Mouse (Mus musculus): Measurements from ENCODE around the gene Acad9. TPM values are rescaled to one million over a fixed set of nuclear protein-coding genes. Genes with fewer than 3 reads are reported as not detected.

The Acad9 gene
- polyA plus RNA-seq (2012; ENCODE audit: insufficient read depth, insufficient read length, missing spikeins): 13.0 and 21.4 TPM in 2 replicates

DNA sequence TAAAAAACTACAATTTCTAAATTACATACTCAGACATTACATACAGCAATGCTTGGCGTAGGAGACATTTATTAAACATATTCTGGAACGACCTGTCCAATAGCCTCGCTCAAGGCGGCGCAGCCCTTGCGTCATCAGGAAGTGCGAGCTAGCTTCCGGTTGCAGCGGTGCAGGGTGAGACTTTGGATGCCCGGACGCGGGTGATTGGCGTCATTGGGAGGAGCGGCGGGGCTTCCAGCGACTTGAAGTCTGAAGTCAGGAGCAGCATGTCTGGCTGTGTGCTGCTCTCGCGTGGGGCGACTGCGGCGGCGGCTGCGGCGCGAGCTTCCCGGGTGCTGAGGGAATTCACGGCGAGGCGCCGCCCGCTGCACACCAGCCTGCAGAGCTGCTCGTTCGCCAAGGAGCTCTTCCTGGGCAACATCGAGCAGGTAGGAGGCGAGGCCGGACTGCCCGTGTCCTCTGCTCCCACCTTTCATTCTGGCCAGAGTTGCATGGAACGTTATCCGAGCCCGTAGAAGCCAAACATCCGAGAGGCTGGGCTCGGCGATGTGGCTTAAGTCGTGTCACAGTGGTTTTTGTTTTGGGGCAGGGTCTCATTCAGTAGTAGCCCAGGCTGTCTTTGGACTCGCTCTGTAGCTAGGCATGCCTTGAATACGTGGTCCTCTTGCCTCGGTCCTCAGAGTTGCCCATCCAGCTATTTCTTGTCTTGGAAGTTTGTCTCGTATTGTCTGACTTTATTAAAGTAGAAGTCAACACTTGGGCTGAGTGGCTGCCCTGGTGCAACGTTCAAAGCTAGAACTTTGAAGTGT lies at the start of gene Acad9:
Gene Acad9 (plus strand): TSS at position 137 of the 809 bp plus-strand sequence.
- peaks cover 16% of the 10 kb centered on the region for H3K4me1 ChIP-seq (ENCODE audit: control insufficient read depth, insufficient read depth, low read length)
- H3K27ac ChIP-seq (ENCODE audit: insufficient read depth, low read depth, low read length): peak within 1 kb of the TSS; percentile 11; the same call in 1 of the 2 replicates
- TF ChIP-seq POLR2A (IDR thresholded peaks at IDR 0.05; ENCODE audit: borderline replicate concordance, low read depth, low read length) (no peak), CTCF (IDR thresholded peaks at IDR 0.05; ENCODE audit: low read depth, low read length) (no peak)
- H3K4me3 ChIP-seq (ENCODE audit: insufficient read depth, low read length): peak within 1 kb of the TSS; percentile 84

GRCm38 (mm10) chr3:36025732-36026131 lies 40.0 kb upstream of the Acad9 start:
- Histone ChIP-seq H3K4me1 (ENCODE audit: control insufficient read depth, insufficient read depth, low read length) (no peaks in the 10 kb centered on the region), H3K4me3 (ENCODE audit: insufficient read depth, low read length) (no peak overlapping the region), H3K27ac (ENCODE audit: insufficient read depth, low read depth, low read length) (no peak overlapping the region)
- TF ChIP-seq POLR2A (IDR thresholded peaks at IDR 0.05; ENCODE audit: borderline replicate concordance, low read depth, low read length) (no peak), CTCF (IDR thresholded peaks at IDR 0.05; ENCODE audit: low read depth, low read length) (no peak)

GRCm38 (mm10) chr3:36029993-36030392 lies 35.8 kb upstream of the Acad9 start:
- no peaks in the 10 kb centered on the region for H3K4me1 ChIP-seq (ENCODE audit: control insufficient read depth, insufficient read depth, low read length)
- H3K4me3 ChIP-seq (ENCODE audit: insufficient read depth, low read length): no peak overlapping the region
- TF ChIP-seq POLR2A (IDR thresholded peaks at IDR 0.05; ENCODE audit: borderline replicate concordance, low read depth, low read length) (no peak), CTCF (IDR thresholded peaks at IDR 0.05; ENCODE audit: low read depth, low read length) (no peak)
- H3K27ac ChIP-seq (ENCODE audit: insufficient read depth, low read depth, low read length): no peak overlapping the region

DNA sequence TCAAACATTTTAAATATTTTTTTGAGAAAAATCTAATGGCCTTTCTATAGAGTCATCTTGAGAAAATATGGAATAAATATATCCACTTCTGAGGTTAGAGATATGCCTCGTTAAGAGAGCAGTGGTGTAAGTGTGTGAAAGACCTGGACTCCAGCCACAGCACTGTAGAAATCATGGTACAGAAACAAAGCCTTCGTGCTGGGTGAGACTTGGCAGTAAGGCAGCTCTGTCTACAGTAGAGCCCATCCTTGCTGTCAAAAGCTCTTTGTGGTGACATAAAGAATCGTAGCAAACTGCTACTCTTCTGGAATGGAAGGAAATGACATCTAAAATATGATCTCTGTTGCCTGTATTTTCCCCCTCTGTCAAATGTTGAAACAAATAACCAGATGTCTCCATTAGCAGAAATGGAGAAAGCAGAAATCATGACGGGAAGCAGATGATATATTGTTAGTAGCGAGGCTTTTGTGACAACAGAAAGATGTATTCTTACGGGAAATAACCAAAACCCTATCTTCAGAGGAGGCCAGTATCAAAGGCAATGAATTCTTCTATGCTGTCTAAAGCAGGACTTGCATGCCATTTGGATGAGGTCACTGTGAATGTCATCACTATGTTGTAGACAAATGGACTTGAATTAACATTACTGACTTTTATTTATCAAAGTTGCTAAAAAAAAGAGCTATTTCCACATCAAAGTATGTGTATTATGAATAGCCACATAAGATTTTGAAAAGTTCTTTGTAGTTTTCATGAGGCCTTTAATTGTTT lies 33.9 kb upstream of the Acad9 start:
- TF ChIP-seq CTCF (IDR thresholded peaks at IDR 0.05; ENCODE audit: low read depth, low read length) (no peak), POLR2A (IDR thresholded peaks at IDR 0.05; ENCODE audit: borderline replicate concordance, low read depth, low read length) (no peak)
- H3K27ac ChIP-seq (ENCODE audit: insufficient read depth, low read depth, low read length): no peak overlapping the region

GRCm38 (mm10) chr3:36044520-36044919 lies 21.3 kb upstream of the Acad9 start:
- Histone ChIP-seq H3K4me1 (ENCODE audit: control insufficient read depth, insufficient read depth, low read length) (no peaks in the 10 kb centered on the region), H3K27ac (ENCODE audit: insufficient read depth, low read depth, low read length) (no peak overlapping the region), H3K4me3 (ENCODE audit: insufficient read depth, low read length) (no peak overlapping the region)
- TF ChIP-seq POLR2A (IDR thresholded peaks at IDR 0.05; ENCODE audit: borderline replicate concordance, low read depth, low read length) (no peak), CTCF (IDR thresholded peaks at IDR 0.05; ENCODE audit: low read depth, low read length) (no peak)

More for the DNA sequence above, 33.9 kb upstream of the Acad9 start:
- H3K4me1 ChIP-seq (ENCODE audit: control insufficient read depth, insufficient read depth, low read length): no peaks in the 10 kb centered on the region
- H3K4me3 ChIP-seq (ENCODE audit: insufficient read depth, low read length): no peak overlapping the region

DNA sequence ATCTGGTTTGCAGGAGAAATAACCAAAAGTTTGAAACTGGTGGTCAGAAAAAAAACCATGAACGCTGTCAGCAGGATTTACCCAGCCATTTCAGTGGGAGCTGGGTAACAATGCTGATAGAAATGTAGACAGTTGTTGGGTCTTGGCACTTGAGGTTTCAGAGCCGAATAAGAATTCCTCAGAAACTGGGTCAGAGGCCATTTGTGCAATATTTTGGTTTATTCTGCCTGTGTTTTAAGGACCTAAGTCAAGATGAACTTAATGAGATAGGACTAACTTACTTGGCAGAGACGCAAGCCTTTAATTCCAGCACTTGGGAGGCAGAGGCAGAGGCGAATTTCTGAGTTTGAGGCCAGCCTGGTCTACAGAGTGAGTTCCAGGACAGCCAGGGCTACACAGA lies 20.7 kb upstream of the Acad9 start:
- no peak overlapping the region for H3K27ac ChIP-seq (ENCODE audit: insufficient read depth, low read depth, low read length)
- no peak overlapping the region for H3K4me3 ChIP-seq (ENCODE audit: insufficient read depth, low read length)
- TF ChIP-seq POLR2A (IDR thresholded peaks at IDR 0.05; ENCODE audit: borderline replicate concordance, low read depth, low read length) (no peak), CTCF (IDR thresholded peaks at IDR 0.05; ENCODE audit: low read depth, low read length) (no peak)
- no peaks in the 10 kb centered on the region for H3K4me1 ChIP-seq (ENCODE audit: control insufficient read depth, insufficient read depth, low read length)

DNA sequence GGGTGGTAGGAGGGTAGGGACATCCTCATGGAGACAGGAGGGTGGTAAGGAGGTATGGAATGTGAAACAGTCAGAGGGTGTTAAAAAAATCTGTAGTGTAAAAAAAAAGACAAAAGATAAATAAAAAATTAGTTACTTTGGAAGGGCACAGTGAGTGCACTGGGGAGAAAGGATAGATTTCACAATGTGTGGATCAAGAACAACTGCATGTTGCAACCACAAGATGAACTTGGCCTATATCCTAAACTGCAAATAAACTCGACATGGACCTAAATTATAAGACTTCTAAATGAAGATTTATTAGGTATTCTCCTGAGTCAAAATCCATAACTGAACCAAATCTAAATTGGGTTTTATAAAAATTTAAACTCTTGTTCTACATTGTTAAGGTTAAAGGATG lies 16.7 kb upstream of the Acad9 start:
- H3K27ac ChIP-seq (ENCODE audit: insufficient read depth, low read depth, low read length): no peak overlapping the region
- TF ChIP-seq POLR2A (IDR thresholded peaks at IDR 0.05; ENCODE audit: borderline replicate concordance, low read depth, low read length) (no peak), CTCF (IDR thresholded peaks at IDR 0.05; ENCODE audit: low read depth, low read length) (no peak)

DNA sequence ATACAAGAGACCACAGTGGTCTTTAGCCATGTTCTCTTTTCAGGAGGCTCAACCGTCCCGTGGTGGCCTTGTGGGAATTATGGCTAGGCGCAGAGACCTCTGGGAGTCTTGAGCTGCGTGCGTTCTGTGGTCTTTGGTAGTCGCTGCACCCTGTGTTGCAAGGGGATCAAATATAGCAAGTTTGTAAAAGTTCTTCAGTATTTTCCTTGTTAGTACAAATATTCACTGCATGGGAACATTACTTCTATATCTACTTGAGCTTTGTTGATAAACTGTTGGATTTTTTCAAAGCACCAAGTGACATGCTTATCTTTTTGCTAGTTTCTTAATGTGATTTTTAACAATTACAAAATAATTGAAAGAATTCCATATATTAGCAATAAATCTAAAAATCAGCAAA lies 12.3 kb upstream of the Acad9 start, which contains the start of gene Ccdc144b:
Gene Ccdc144b (minus strand): TSS at position 101 of the 400 bp plus-strand sequence.
- no peak for TF ChIP-seq CTCF (IDR thresholded peaks at IDR 0.05; ENCODE audit: low read depth, low read length)
- TF ChIP-seq POLR2A (IDR thresholded peaks at IDR 0.05; ENCODE audit: borderline replicate concordance, low read depth, low read length): no peak
- H3K27ac ChIP-seq (ENCODE audit: insufficient read depth, low read depth, low read length): no peak within 1 kb of the TSS
- H3K4me1 ChIP-seq (ENCODE audit: control insufficient read depth, insufficient read depth, low read length): no peaks in the 10 kb centered on the region
- no peak within 1 kb of the TSS for H3K4me3 ChIP-seq (ENCODE audit: insufficient read depth, low read length)

More for the DNA sequence above, 16.7 kb upstream of the Acad9 start:
- Histone ChIP-seq H3K4me1 (ENCODE audit: control insufficient read depth, insufficient read depth, low read length) (no peaks in the 10 kb centered on the region), H3K4me3 (ENCODE audit: insufficient read depth, low read length) (no peak overlapping the region)

DNA sequence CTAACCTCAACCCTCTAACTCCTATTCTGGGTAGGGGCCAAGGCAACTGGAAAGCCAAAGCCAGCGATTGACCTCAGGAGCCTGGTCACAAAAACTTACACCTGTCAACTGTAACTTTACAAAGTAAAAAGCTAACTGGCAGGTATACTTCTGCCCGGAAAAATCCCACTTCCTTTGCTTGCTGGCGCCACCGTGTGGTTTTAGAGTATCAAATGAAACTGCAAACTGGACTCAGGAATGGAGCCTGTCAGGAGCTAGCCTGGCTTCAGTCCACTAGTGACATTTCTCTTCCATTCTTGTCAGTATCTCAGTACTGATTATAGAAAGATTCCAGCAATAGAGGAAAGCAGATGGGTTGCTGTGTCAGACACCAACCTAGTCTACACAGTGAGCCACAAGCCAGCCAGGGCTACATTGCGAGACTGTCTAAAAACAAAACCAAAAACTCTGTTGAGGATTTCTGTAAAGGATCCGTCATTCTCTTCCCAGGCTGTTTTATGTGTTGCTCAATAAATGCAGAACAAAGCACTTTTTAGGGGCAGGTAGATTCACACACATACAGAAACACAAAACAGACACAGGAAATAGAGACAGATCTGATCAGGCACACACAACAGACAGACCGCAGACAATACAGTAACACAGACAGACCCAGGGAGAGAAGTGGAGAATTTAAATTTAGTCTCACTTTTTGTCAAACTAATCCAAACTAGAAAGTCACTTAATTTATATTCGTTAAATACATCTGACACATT lies 5.5 kb upstream of the Acad9 start:
- Histone ChIP-seq H3K27ac (ENCODE audit: insufficient read depth, low read depth, low read length) (no peak overlapping the region), H3K4me3 (ENCODE audit: insufficient read depth, low read length) (no peak overlapping the region), H3K4me1 (ENCODE audit: control insufficient read depth, insufficient read depth, low read length) (peaks cover 6% of the 10 kb centered on the region)
- TF ChIP-seq CTCF (IDR thresholded peaks at IDR 0.05; ENCODE audit: low read depth, low read length) (peak; percentile 68; the same call in 1 of the 2 replicates), POLR2A (IDR thresholded peaks at IDR 0.05; ENCODE audit: borderline replicate concordance, low read depth, low read length) (no peak)
